Mouse (Mus musculus): ENCODE data around the gene B3galt5. TPM values are rescaled to one million over a fixed set of nuclear protein-coding genes. Genes with fewer than 3 reads are reported as not detected.

The B3galt5 gene
- polyA plus RNA-seq, 1 experiment from 2014 or later = 0.16 TPM

GRCm38 (mm10) chr16:96271736-96272135 is 36.1 kb downstream of the B3galt5 start:
- no peaks in the 10 kb centered on the region for H3K27me3 ChIP-seq
- H3K4me2 ChIP-seq = no peak overlapping the region
- no peak overlapping the region for H3K27ac ChIP-seq
- no peaks in the 10 kb centered on the region for H3K9me3 ChIP-seq (replicated peaks)
- 69% methylated on average over 2 of the region's 2 CpGs for WGBS
- H3K9ac ChIP-seq = no peak overlapping the region
- no peak for ATAC-seq (replicated peaks; ENCODE audit: insufficient number of reproducible peaks, insufficient read depth, low FRiP score, low read depth)
- no peaks in the 10 kb centered on the region for H3K36me3 ChIP-seq
- no peak overlapping the region for H3K4me3 ChIP-seq
- H3K4me1 ChIP-seq (replicated peaks) = no peaks in the 10 kb centered on the region

GRCm38 (mm10) chr16:96272929-96273619 is 37.5 kb downstream of the B3galt5 start:
- Histone ChIP-seq H3K9ac (no peak overlapping the region), H3K9me3 (replicated peaks) (no peaks in the 10 kb centered on the region), H3K27me3 (no peaks in the 10 kb centered on the region), H3K4me1 (replicated peaks) (no peaks in the 10 kb centered on the region), H3K4me3 (no peak overlapping the region), H3K36me3 (no peaks in the 10 kb centered on the region), H3K27ac (no peak overlapping the region), H3K4me2 (no peak overlapping the region)
- WGBS = 48% methylated on average over 14 of the region's 14 CpGs
- ATAC-seq (replicated peaks; ENCODE audit: insufficient number of reproducible peaks, insufficient read depth, low FRiP score, low read depth) = no peak

GRCm38 (mm10) chr16:96276596-96276995 is 41.0 kb downstream of the B3galt5 start:
- Histone ChIP-seq H3K4me2 (no peak overlapping the region), H3K4me1 (replicated peaks) (peaks cover 7% of the 10 kb centered on the region), H3K9ac (no peak overlapping the region), H3K36me3 (no peaks in the 10 kb centered on the region), H3K4me3 (no peak overlapping the region), H3K27me3 (peaks cover 32% of the 10 kb centered on the region), H3K9me3 (replicated peaks) (no peaks in the 10 kb centered on the region), H3K27ac (no peak overlapping the region)
- WGBS = 46% methylated on average over 3 of the region's 3 CpGs
- no peak for ATAC-seq (replicated peaks; ENCODE audit: insufficient number of reproducible peaks, insufficient read depth, low FRiP score, low read depth)

- H3K36me3 ChIP-seq = no peaks in the 10 kb centered on the region
- H3K4me1 ChIP-seq (replicated peaks) = peaks cover 7% of the 10 kb centered on the region
- no peak overlapping the region for H3K9ac ChIP-seq
- no peak overlapping the region for H3K4me2 ChIP-seq
- ATAC-seq (replicated peaks; ENCODE audit: insufficient number of reproducible peaks, insufficient read depth, low FRiP score, low read depth) = no peak
- no peaks in the 10 kb centered on the region for H3K9me3 ChIP-seq (replicated peaks)
- 57% methylated on average over 9 of the region's 9 CpGs for WGBS
- no peak overlapping the region for H3K4me3 ChIP-seq
- no peak overlapping the region for H3K27ac ChIP-seq
- peaks cover 51% of the 10 kb centered on the region for H3K27me3 ChIP-seq
These were observed 43.1 kb downstream of the B3galt5 start for GRCm38 (mm10) chr16:96278491-96279224.

GRCm38 (mm10) chr16:96280719-96281605 is 45.4 kb downstream of the B3galt5 start:
- 5% methylated on average over 38 of the region's 38 CpGs for WGBS
- H3K4me3 ChIP-seq = peak overlapping the region; percentile 42
- H3K4me1 ChIP-seq (replicated peaks) = peaks cover 7% of the 10 kb centered on the region
- H3K27me3 ChIP-seq = peaks cover 51% of the 10 kb centered on the region
- H3K9ac ChIP-seq = no peak overlapping the region
- no peaks in the 10 kb centered on the region for H3K36me3 ChIP-seq
- peak; percentile 50; the same call in 1 of the 2 replicates for ATAC-seq (replicated peaks; ENCODE audit: insufficient number of reproducible peaks, insufficient read depth, low FRiP score, low read depth)
- H3K4me2 ChIP-seq = peak overlapping the region; percentile 69
- no peak overlapping the region for H3K27ac ChIP-seq
- no peaks in the 10 kb centered on the region for H3K9me3 ChIP-seq (replicated peaks)

- H3K27ac ChIP-seq = no peak overlapping the region
- no peak overlapping the region for H3K4me3 ChIP-seq
- no peak overlapping the region for H3K9ac ChIP-seq
- H3K27me3 ChIP-seq = peaks cover 51% of the 10 kb centered on the region
- H3K36me3 ChIP-seq = no peaks in the 10 kb centered on the region
- ATAC-seq (replicated peaks; ENCODE audit: insufficient number of reproducible peaks, insufficient read depth, low FRiP score, low read depth) = no peak
- no peaks in the 10 kb centered on the region for H3K9me3 ChIP-seq (replicated peaks)
- WGBS = 87% methylated on average over 9 of the region's 9 CpGs
- peaks cover 7% of the 10 kb centered on the region for H3K4me1 ChIP-seq (replicated peaks)
- H3K4me2 ChIP-seq = no peak overlapping the region
These were observed 47.0 kb downstream of the B3galt5 start for GRCm38 (mm10) chr16:96282566-96282965.

- no peaks in the 10 kb centered on the region for H3K36me3 ChIP-seq
- H3K27me3 ChIP-seq = no peaks in the 10 kb centered on the region
- no peak overlapping the region for H3K4me3 ChIP-seq
- H3K9me3 ChIP-seq (replicated peaks) = no peaks in the 10 kb centered on the region
- no peak overlapping the region for H3K27ac ChIP-seq
- WGBS = 66% methylated on average over 9 of the region's 9 CpGs
- H3K4me2 ChIP-seq = no peak overlapping the region
- ATAC-seq (replicated peaks; ENCODE audit: insufficient number of reproducible peaks, insufficient read depth, low FRiP score, low read depth) = no peak
- H3K9ac ChIP-seq = no peak overlapping the region
- H3K4me1 ChIP-seq (replicated peaks) = no peaks in the 10 kb centered on the region
These were observed 56.3 kb downstream of the B3galt5 start for GRCm38 (mm10) chr16:96291885-96292284.

- H3K9me3 ChIP-seq (replicated peaks) = no peaks in the 10 kb centered on the region
- no peaks in the 10 kb centered on the region for H3K27me3 ChIP-seq
- no peaks in the 10 kb centered on the region for H3K36me3 ChIP-seq
- no peak overlapping the region; the same call in 1 of the 2 replicates for H3K27ac ChIP-seq
- H3K4me3 ChIP-seq = no peak overlapping the region
- H3K4me2 ChIP-seq = no peak overlapping the region
- ATAC-seq (replicated peaks; ENCODE audit: insufficient number of reproducible peaks, insufficient read depth, low FRiP score, low read depth) = no peak
- no peaks in the 10 kb centered on the region for H3K4me1 ChIP-seq (replicated peaks)
- no peak overlapping the region for H3K9ac ChIP-seq
- 64% methylated on average over 15 of the region's 15 CpGs for WGBS
These were observed 57.1 kb downstream of the B3galt5 start for GRCm38 (mm10) chr16:96292530-96293173.

GRCm38 (mm10) chr16:96298075-96298474 is 62.5 kb downstream of the B3galt5 start:
- no peaks in the 10 kb centered on the region for H3K4me1 ChIP-seq (replicated peaks)
- no peak for ATAC-seq (replicated peaks; ENCODE audit: insufficient number of reproducible peaks, insufficient read depth, low FRiP score, low read depth)
- H3K27me3 ChIP-seq = no peaks in the 10 kb centered on the region
- no peak overlapping the region for H3K27ac ChIP-seq
- no peak overlapping the region for H3K4me2 ChIP-seq
- no peak overlapping the region for H3K9ac ChIP-seq
- no peak overlapping the region for H3K4me3 ChIP-seq
- H3K9me3 ChIP-seq (replicated peaks) = no peaks in the 10 kb centered on the region
- H3K36me3 ChIP-seq = no peaks in the 10 kb centered on the region

- no peak overlapping the region for H3K4me2 ChIP-seq
- WGBS = 55% methylated on average over 3 of the region's 3 CpGs
- H3K4me1 ChIP-seq (replicated peaks) = no peaks in the 10 kb centered on the region
- H3K4me3 ChIP-seq = no peak overlapping the region
- no peaks in the 10 kb centered on the region for H3K36me3 ChIP-seq
- H3K9ac ChIP-seq = no peak overlapping the region
- no peak overlapping the region for H3K27ac ChIP-seq
- no peaks in the 10 kb centered on the region for H3K27me3 ChIP-seq
- H3K9me3 ChIP-seq (replicated peaks) = no peaks in the 10 kb centered on the region
- ATAC-seq (replicated peaks; ENCODE audit: insufficient number of reproducible peaks, insufficient read depth, low FRiP score, low read depth) = no peak
These were observed 63.0 kb downstream of the B3galt5 start for GRCm38 (mm10) chr16:96298574-96298973.

- H3K9me3 ChIP-seq (replicated peaks) = no peaks in the 10 kb centered on the region
- no peaks in the 10 kb centered on the region for H3K27me3 ChIP-seq
- H3K9ac ChIP-seq = no peak overlapping the region
- 78% methylated on average over 4 of the region's 4 CpGs for WGBS
- no peaks in the 10 kb centered on the region for H3K4me1 ChIP-seq (replicated peaks)
- ATAC-seq (replicated peaks; ENCODE audit: insufficient number of reproducible peaks, insufficient read depth, low FRiP score, low read depth) = no peak
- H3K4me2 ChIP-seq = no peak overlapping the region
- H3K27ac ChIP-seq = no peak overlapping the region
- no peaks in the 10 kb centered on the region for H3K36me3 ChIP-seq
- no peak overlapping the region for H3K4me3 ChIP-seq
These were observed 67.8 kb downstream of the B3galt5 start for GRCm38 (mm10) chr16:96303356-96303755.
